Mouse (Mus musculus): ENCODE data around the gene Zfyve28.

- TF ChIP-seq EP300 (IDR thresholded peaks at IDR 0.05; ENCODE audit: low read depth) (no peak), CTCF (IDR thresholded peaks at IDR 0.05; ENCODE audit: low read depth) (no peak)
These were observed 12.1 kb downstream of the Zfyve28 start for GRCm38 (mm10) chr5:34276191-34276590.
